Mouse (Mus musculus) kidney, adult 2 months (tissue): Measurements from ENCODE around the gene Olfr885. TPM values are rescaled to one million over a fixed set of nuclear protein-coding genes. Genes with fewer than 3 reads are reported as not detected.

ENCODE experiments used
- DNase-seq: peaks from one replicate; pipeline ENCODE4 v3.0.0; 2021
- H3K27ac ChIP-seq: fragments of 200-500 bp; 2 replicates; pipeline ENCODE4 v1.5.1; 2012; ENCODE audit warnings: low read depth, low read length, control low read depth, inconsistent platforms; ENCODE audit not compliant: insufficient read depth
- H3K27me3 ChIP-seq: fragments of 200-500 bp; replicated peaks from 2 replicates; pipeline ENCODE4 v1.6.1; 2012; ENCODE audit warnings: mild to moderate bottlenecking, moderate library complexity, low read length, inconsistent platforms; ENCODE audit not compliant: control insufficient read depth, insufficient read depth
- H3K36me3 ChIP-seq: fragments of 200-500 bp; 2 replicates; pipeline ENCODE4 v1.6.1; 2012; ENCODE audit warnings: mild to moderate bottlenecking, moderate library complexity, low read length, inconsistent platforms; ENCODE audit not compliant: control insufficient read depth, insufficient read depth
- H3K4me1 ChIP-seq: fragments of 200-500 bp; 2 replicates; pipeline ENCODE4 v1.6.1; 2011; ENCODE audit warnings: low read length; ENCODE audit not compliant: control insufficient read depth, insufficient read depth
- H3K4me3 ChIP-seq: fragments of 200-500 bp; 2 replicates; pipeline ENCODE4 v1.5.1; 2011; ENCODE audit warnings: mild to moderate bottlenecking, low read depth, low read length, control low read depth; ENCODE audit not compliant: insufficient read depth
- CTCF ChIP-seq: fragments of 200-500 bp; conservative IDR thresholded peaks from 2 replicates; pipeline ENCODE4 v1.5.1; 2011; ENCODE audit warnings: low read depth, mild to moderate bottlenecking, control low read depth, low read length, moderate library complexity, mixed read lengths; ENCODE audit not compliant: insufficient read depth, insufficient read length
- POLR2A ChIP-seq: fragments of 200-500 bp; IDR thresholded peaks from one replicate; pipeline ENCODE4 v1.6.1; 2011; ENCODE audit warnings: low read depth, low read length, control low read depth
- whole genome bisulfite sequencing: fragments of 180-500 bp; shearing (Covaris S2); methylation state at CpG from one replicate; pipeline ENCODE4 v1.1.7; 2018; 5-methylcytosine and 5-hydroxymethylcytosine counted together
- polyA plus RNA-seq: library from polyadenylated mRNA; depleted of rRNA; stranded (reverse); fragments of >200 nt; gene quantifications from 2 replicates; pipeline ENCODE4 v1.2.3, GENCODE M21; 2012; rRNA removed

The Olfr885 gene
- not detected in 2 replicates for polyA plus RNA-seq

DNA sequence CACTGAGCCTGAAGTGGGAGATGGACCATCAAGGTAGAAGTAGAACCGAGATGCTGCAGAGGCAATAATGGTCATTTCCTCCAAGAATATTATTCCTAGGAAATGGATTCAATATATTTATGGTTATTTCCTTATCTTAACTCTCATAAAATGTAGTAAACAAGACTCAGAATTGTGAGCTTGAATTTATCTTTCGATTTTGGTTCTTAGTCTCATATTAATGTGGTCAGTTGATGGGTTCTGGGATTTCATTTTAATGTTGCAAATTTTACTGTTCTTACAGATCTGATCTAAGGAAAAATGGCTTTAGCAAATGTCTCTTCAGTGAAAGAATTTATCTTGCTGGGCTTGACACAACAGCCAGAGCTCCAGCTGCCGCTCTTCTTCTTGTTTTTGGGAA is at the start of gene Olfr885:
TSS of gene Olfr885 (plus strand) at position 301 of the 400 bp plus-strand sequence.
- no peak for DNase-seq
- Histone ChIP-seq H3K36me3 (no peaks in the 10 kb centered on the region), H3K27me3 (no peaks in the 10 kb centered on the region), H3K27ac (no peak within 1 kb of the TSS), H3K4me3 (no peak within 1 kb of the TSS), H3K4me1 (no peaks in the 10 kb centered on the region)
- 79% methylated on average over 3 of the region's 3 CpGs for WGBS
- TF ChIP-seq CTCF (no peak), POLR2A (no peak)

DNA sequence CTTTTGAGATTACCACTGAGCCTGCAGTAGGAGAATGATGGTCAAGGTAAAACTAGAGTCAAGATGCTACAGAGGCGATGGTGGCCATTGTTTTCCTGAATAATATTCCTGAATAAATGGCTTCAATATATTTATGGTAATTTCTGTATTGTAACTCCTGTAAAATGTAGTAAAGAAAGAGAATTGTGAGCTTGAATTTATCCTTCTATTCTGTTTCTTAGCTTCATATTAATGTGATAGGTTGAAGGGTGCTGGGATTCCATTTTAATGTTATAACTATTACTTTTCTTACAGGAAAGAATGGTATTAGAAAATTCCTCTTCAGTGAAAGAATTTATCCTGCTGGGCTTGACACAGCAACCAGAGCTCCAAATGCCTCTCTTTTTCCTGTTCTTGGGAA is 35.6 kb upstream of the Olfr885 start, which contains the start of gene Olfr883:
TSS of gene Olfr883 (plus strand) at position 301 of the 400 bp plus-strand sequence.
- Histone ChIP-seq H3K4me3 (no peak within 1 kb of the TSS), H3K27ac (no peak within 1 kb of the TSS), H3K4me1 (no peaks in the 10 kb centered on the region), H3K27me3 (no peaks in the 10 kb centered on the region), H3K36me3 (no peaks in the 10 kb centered on the region)
- DNase-seq, result no peak
- no peak for TF ChIP-seq POLR2A
- no peak for TF ChIP-seq CTCF
- 83% methylated on average over 1 of the region's 1 CpGs for WGBS

- Histone ChIP-seq H3K4me3 (no peak within 1 kb of the TSS), H3K27me3 (no peaks in the 10 kb centered on the region)
These were observed 14.9 kb upstream of the Olfr885 start, which contains the start of gene Olfr884 for GRCm38 (mm10) chr9:38046255-38046654. Olfr884 (plus strand) TSS chr9:38046555.

DNA sequence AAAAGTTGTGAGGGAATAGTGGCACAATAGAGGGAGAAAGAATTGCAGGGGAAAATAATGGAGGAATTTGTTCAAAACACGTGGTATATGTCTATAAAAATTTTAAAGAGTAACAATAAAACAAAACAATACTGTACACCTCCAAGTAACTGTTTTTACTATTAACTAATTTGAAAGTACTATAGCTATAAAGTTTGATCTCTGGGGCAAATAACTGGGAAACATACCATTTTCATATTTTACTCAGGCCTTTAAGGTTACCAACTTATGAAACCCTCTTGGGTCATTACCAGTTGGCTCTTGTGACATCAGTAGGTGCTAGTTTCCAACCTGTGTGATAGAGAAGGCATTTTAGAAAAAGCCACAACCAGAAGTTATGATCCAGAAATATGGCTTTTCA is 22.6 kb downstream of the Olfr885 start, which contains the start of gene Olfr887:
TSS of gene Olfr887 (plus strand) at position 301 of the 400 bp plus-strand sequence.
- 81% methylated on average over 1 of the region's 1 CpGs for WGBS
- Histone ChIP-seq H3K36me3 (no peaks in the 10 kb centered on the region), H3K4me1 (no peaks in the 10 kb centered on the region), H3K27me3 (no peaks in the 10 kb centered on the region), H3K27ac (no peak within 1 kb of the TSS), H3K4me3 (no peak within 1 kb of the TSS)
- no peak for TF ChIP-seq POLR2A
- no peak for TF ChIP-seq CTCF
- DNase-seq, result no peak

More at GRCm38 (mm10) chr9:38046255-38046654, 14.9 kb upstream of the Olfr885 start, which contains the start of gene Olfr884:
- no peak for TF ChIP-seq CTCF
- TF ChIP-seq POLR2A, result no peak
- no peak for DNase-seq
- H3K27ac ChIP-seq, result no peak within 1 kb of the TSS
- WGBS, result 52% methylated on average over 1 of the region's 1 CpGs
- no peaks in the 10 kb centered on the region for H3K36me3 ChIP-seq
- no peaks in the 10 kb centered on the region for H3K4me1 ChIP-seq

DNA sequence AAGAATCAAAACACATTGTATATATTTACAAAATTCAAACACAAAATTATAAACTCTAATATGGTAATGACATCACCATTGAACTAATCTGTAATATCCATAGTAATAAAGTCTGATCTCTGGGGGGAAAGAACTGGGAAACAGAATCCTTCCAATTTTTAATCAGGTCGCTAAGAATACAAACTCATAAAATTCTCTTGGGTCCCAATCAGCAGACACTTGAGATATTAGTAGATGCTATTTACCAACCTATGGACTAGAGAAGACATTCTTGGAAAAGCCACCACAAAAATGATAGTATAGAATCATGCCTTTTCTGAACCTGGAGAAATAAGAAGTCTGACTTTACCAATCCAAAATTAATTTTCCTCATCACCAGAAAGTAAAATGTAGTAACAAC is 46.7 kb downstream of the Olfr885 start, which contains the start of gene Olfr888:
TSS of gene Olfr888 (plus strand) at position 301 of the 400 bp plus-strand sequence.
- no peaks in the 10 kb centered on the region for H3K36me3 ChIP-seq
- no peak within 1 kb of the TSS for H3K27ac ChIP-seq
- TF ChIP-seq CTCF (no peak), POLR2A (no peak)
- no peak within 1 kb of the TSS for H3K4me3 ChIP-seq
- H3K27me3 ChIP-seq, result no peaks in the 10 kb centered on the region
- DNase-seq, result no peak
- WGBS, result 70% methylated on average over 1 of the region's 1 CpGs
- H3K4me1 ChIP-seq, result no peaks in the 10 kb centered on the region

Other genes starting within 250 kb of the Olfr885 start
- gene Olfr877, start 207.1 kb upstream of the Olfr885 start, polyA plus RNA-seq, result not detected in 2 replicates
- not detected in 2 replicates for gene Olfr145, start 164.6 kb upstream of the Olfr885 start, polyA plus RNA-seq
- not detected in 2 replicates for gene Olfr878, start 143.5 kb upstream of the Olfr885 start, polyA plus RNA-seq
- not detected in 2 replicates for gene Olfr881, start 69.5 kb upstream of the Olfr885 start, polyA plus RNA-seq
- gene Olfr883, start 35.5 kb upstream of the Olfr885 start, polyA plus RNA-seq, result not detected in 2 replicates
- gene Olfr884, start 14.8 kb upstream of the Olfr885 start, polyA plus RNA-seq, result not detected in 2 replicates
- not detected in 2 replicates for gene Olfr887, start 22.8 kb downstream of the Olfr885 start, polyA plus RNA-seq
- not detected in 2 replicates for gene Olfr888, start 46.8 kb downstream of the Olfr885 start, polyA plus RNA-seq
- not detected in 2 replicates for gene Olfr889, start 53.9 kb downstream of the Olfr885 start, polyA plus RNA-seq
- gene Olfr890, start 81.2 kb downstream of the Olfr885 start, polyA plus RNA-seq, result not detected in 2 replicates
- not detected in 2 replicates for gene Olfr891, start 119.5 kb downstream of the Olfr885 start, polyA plus RNA-seq
- gene Olfr893, start 147.0 kb downstream of the Olfr885 start, polyA plus RNA-seq, result not detected in 2 replicates
- gene Olfr894, start 156.7 kb downstream of the Olfr885 start, polyA plus RNA-seq, result not detected in 2 replicates
- gene Olfr143, start 191.5 kb downstream of the Olfr885 start, polyA plus RNA-seq, result not detected in 2 replicates
- gene Olfr895, start 206.5 kb downstream of the Olfr885 start, polyA plus RNA-seq, result not detected in 2 replicates
- gene Olfr896-ps1, start 229.8 kb downstream of the Olfr885 start, polyA plus RNA-seq, result not detected in 2 replicates